Mouse (Mus musculus): ENCODE data around the gene Olfr638. TPM values are rescaled to one million over a fixed set of nuclear protein-coding genes. Genes with fewer than 3 reads are reported as not detected.
"Not testable (repeated sequence)": the region's sequence is repeated elsewhere in the genome, so short reads cannot be mapped to it uniquely, and the experiment has no call there.

The Olfr638 gene
- total RNA-seq (2021), result not detected in 2 replicates
- long read RNA-seq, experiment 1, result 0 reads
- long read RNA-seq, experiment 2, result 0 reads

DNA sequence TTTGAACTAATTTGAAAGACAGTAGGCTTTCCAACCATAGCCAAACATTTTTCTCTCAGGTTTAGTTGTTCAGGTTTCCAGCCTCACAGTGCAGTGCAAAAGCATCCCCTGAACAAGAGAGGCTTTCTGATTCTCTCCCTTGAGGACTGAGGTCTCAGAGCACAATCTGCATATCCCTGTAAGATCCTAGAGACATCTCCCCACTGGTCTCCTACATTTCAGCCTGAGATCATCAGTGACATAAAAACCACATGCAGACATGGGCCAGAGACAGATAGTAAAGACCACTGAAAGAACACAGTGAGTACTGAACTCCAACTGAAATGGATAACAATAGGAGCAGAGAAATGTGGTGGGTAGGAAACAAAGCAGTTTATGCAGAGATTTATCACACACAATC, at the start of gene Olfr638:
Gene Olfr638, plus strand, starts transcription at position 301 of the 400 bp plus-strand sequence.
- no peak for DNase-seq

DNA sequence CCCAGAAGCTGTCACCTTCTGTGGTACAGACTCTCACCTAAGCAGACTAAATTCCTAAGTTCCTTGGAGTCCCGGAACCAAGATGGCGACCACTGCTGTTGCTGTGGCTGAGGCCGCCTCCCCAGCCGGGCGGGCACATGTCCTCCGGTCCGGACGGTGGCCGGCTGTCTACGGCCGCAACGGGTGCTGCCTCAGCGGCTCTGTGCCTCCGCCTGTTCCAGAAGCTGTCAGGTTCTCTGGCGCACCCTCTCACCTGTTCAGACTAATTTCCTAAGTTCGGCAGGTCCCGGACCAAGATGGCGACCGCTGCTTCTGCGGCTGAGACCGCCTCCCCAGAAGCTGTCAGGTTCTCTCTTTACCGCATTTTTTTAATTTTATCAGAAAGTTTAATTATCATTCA, 31.7 kb upstream of the Olfr638 start:
- not testable (repeated sequence) for DNase-seq

DNA sequence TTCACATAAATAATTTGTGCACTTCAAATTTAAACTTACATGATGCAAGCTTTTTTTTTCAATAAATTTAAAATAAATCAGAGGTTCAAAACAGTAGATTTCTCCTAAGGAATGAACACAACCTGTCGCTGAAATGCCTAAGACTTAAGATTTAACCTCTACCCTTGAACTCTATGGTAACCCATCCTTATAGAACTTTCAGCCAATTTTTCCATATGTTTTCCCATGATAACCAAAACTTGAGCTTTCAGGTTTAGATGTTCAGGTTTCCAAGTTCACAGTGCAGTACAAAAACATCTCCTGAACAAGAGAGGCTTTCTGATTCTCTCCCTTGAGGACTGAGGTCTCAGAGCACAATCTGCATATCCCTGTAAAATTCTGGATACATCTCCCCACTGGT, 27.7 kb upstream of the Olfr638 start, which contains the start of gene Olfr635:
Gene Olfr635, plus strand, starts transcription at position 301 of the 400 bp plus-strand sequence.
- no peak for DNase-seq

DNA sequence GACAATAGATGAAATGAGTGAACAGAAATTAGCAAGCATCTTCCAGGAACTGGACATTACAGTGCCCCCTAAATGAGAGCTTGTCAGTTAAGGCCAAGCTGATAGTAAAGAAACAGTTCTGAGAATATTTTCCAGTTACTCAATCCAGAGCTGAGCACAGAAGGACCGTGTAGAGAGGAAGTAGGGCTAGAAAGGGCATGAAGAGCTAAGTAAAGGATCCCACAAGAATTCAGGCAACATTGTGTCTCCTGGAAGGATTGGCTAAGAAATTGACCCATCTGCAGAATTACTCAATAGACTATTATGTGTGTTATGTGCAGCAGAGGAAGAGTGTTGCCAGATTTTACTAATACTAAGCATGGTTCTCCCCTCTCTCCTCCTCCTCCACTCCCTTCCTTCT, 26.8 kb upstream of the Olfr638 start:
- DNase-seq, result no peak

DNA sequence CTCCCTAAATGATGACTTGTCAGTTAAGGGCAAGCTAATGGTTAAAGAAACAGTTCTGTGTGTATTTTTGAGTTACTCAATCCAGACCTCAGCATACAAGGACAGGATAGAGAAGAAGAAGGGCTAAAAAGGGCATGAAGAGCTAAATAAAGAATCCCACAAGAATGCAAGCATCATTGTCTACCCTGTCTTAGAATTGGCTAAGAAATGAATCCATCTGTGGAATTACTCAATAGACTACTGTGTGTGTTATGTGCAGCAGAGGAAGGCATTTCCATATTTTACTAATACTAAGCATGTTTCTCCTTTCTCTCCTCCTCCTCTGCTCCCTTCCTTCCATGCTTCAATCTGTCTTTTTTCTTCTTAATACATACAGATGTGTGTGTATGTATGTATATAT, 578 bp downstream of the Olfr638 start:
- DNase-seq, result no peak

DNA sequence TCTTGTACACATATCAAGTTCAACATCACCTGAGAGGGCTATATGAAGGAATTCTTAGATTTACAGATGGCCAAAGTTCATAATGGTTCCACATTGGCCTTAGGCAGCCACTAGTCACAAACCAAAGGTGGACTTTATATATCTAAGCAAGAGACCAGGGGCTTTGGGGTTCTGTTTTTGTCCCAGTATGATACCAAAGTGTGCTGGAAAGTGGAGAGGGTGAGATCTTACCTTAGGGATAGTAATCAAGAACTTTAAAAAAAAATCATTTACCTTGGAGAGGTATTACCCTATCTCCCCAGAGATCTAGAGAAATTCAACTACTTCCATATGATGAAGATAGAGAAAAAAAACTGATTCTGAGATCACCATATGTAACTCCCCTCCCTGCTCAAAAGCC, 18.7 kb downstream of the Olfr638 start, which contains the start of gene Olfr639:
Gene Olfr639, minus strand, starts transcription at position 101 of the 400 bp plus-strand sequence.
- DNase-seq, result no peak

DNA sequence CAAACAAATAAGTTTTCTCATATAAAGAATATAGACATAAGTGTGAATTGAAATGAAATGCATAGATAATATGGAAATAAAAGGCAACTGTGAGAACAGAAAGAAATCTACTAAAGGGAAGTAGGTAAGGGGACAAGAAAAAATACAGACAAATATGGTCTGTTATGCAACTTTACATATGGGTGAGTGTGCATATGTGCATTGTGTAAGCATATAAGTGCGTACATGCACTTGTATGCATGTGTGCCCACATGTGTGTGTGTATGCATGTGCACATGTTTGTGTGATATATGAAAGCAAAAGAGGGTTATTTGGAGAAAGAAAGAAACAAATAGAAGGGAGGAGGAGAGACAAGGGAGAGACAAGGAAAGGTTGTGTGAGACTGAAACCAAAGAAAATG, 20.4 kb downstream of the Olfr638 start:
- DNase-seq, result no peak

DNA sequence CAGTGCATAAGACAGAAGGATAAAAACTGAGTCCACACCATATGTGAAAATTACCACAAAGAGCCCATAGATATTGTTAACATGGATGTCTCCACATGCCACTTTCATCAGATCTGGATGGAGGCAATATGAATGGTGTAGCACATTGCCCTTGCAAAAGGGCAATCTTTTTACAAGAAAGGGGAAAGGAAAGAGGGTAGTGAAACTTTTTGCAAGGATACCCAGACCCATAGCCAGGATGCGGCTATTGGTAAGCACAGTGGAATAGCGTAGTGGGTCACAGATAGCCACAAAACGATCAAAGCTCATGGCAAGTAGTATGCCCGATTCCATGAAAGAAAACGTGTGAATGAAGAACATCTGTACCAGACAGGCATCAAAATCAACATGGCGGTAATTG, 23.1 kb downstream of the Olfr638 start:
- DNase-seq, result no peak

DNA sequence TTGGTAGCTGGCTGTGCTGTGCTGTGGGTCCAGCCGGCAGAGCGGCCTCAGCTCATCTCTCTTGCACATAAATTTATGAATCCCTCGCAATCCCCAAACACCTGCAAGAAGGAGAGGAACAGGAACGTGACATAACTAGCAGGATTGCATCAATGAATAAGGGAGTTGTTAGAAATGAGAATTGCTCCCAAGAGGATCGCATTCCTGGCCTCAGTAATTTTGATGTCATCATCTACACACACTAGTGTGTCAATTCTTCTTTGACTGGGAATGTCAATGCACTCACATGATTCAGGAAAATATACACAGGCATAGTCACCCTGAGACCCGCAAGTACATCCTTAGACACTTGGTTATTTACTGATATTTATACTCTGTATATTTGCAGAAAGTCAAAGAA, 26.9 kb downstream of the Olfr638 start, which contains the start of gene Olfr640:
Gene Olfr640, minus strand, starts transcription at position 101 of the 400 bp plus-strand sequence.
- DNase-seq, result no peak

DNA sequence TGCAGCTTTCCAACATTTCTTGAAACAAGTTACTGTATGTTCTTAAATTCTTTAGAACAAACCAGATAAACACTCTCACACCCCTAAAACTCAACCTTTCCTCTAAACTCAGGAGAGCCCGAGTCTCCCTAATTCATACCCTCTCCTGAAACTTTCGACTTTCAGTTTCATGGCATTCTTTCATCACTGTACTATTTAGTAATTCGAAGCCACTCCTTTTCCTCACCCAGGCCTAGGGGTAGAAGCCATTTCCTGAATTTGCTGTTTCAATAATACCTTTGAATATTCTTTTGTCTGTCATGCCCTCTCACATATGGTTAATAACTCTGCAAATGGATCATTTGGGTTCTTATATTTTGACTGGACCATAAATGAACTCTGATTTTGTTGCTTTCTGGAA, 28.4 kb downstream of the Olfr638 start:
- no peak for DNase-seq

DNA sequence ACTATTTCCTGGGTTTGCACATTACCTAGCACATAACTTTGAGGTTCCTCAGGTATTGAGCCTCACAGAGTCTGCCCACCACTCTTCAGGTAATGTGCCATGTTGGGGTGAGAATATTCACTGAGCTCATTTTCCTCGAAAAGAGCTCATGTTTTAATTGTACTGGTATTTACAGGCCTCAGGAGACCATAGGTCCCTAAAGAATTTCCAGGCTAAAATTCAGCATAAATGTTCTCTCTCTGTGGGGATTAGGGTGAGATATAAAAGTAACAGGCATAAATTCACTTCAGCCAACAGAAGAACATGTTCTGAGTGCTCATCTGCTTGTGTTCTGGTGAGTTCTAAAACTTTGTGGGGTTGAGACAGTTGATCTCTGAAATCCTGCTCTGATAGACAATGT, 36.6 kb downstream of the Olfr638 start, which contains the start of gene Olfr641:
Gene Olfr641, plus strand, starts transcription at position 301 of the 400 bp plus-strand sequence.
- no peak for DNase-seq

DNA sequence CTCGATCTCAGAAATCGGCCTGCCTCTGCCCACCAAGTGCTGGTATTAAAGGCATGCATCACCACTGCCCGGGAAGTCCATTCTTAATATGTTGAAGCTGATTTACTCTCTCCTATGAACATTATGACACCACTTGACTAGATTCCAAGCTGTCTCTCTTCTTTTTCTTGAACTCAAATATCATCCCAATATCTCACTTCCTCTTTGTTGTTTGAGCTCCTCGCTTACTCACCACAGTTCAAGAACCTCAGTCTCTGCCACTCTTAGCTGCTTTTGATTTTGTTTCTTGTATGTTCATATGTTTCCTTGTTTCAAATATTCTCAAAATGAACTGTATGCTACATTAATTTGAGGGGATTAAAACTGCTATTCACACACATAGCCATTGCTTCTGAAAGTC, 52.2 kb downstream of the Olfr638 start:
- no peak for DNase-seq

DNA sequence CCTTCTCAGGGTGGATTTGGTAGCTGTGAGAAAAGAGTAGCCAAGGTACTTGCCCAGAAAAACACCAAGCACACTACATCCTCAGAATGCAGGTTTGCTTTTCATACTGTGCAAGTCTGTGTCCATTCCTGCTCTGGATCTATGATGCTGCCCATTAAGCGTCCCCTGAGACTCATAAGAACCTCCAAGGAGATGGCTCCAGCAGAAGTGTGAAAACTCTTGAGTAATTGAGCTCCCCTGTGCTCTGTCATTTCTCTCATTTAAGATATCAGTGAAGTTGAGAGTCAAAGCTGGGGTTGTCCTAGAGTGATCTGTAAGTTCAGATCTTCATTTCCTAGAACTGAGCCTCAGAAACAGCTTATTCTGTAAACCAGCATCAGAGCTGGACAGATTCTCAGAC, 54.0 kb downstream of the Olfr638 start, which contains the start of gene Olfr642:
Gene Olfr642, minus strand, starts transcription at position 101 of the 400 bp plus-strand sequence.
- no peak for DNase-seq

Other genes starting within 250 kb of the Olfr638 start
- not detected in 2 replicates for gene Olfr630, start 241.4 kb upstream of the Olfr638 start, total RNA-seq (2021)
- gene Olfr69, start 227.2 kb upstream of the Olfr638 start, total RNA-seq (2021), result not detected in 2 replicates
- gene Olfr68, start 219.0 kb upstream of the Olfr638 start, total RNA-seq (2021), result not detected in 2 replicates
- gene Olfr67, start 206.9 kb upstream of the Olfr638 start, total RNA-seq (2021), result not detected in 2 replicates
- 1,182 and 1,430 TPM in 2 replicates for gene Hbb-bt, start 184.8 kb upstream of the Olfr638 start, total RNA-seq (2021)
- gene Hbb-bs, start 170.7 kb upstream of the Olfr638 start, total RNA-seq (2021), result 8,688 and 11,965 TPM in 2 replicates
- gene Hbb-bh2, start 158.2 kb upstream of the Olfr638 start, total RNA-seq (2021), result not detected in 2 replicates
- gene Hbb-bh1, start 155.6 kb upstream of the Olfr638 start, total RNA-seq (2021), result not detected in 2 replicates
- gene Hbb-y, start 145.5 kb upstream of the Olfr638 start, total RNA-seq (2021), result not detected in 2 replicates
- gene Olfr66, start 112.5 kb upstream of the Olfr638 start, total RNA-seq (2021), result not detected in 2 replicates
- gene Olfr64, start 104.3 kb upstream of the Olfr638 start, total RNA-seq (2021), result not detected in 2 replicates
- gene Olfr65, start 95.3 kb upstream of the Olfr638 start, total RNA-seq (2021), result not detected in 2 replicates
- not detected in 2 replicates for gene Olfr631, start 69.9 kb upstream of the Olfr638 start, total RNA-seq (2021)
- not detected in 2 replicates for gene Olfr632, start 64.4 kb upstream of the Olfr638 start, total RNA-seq (2021)
- gene Olfr633, start 54.3 kb upstream of the Olfr638 start, total RNA-seq (2021), result not detected in 2 replicates
- gene Olfr635, start 27.6 kb upstream of the Olfr638 start, total RNA-seq (2021), result not detected in 2 replicates
- not detected in 2 replicates for gene Olfr639, start 18.6 kb downstream of the Olfr638 start, total RNA-seq (2021)
- not detected in 2 replicates for gene Olfr640, start 26.8 kb downstream of the Olfr638 start, total RNA-seq (2021)
- not detected in 2 replicates for gene Olfr641, start 36.7 kb downstream of the Olfr638 start, total RNA-seq (2021)
- not detected in 2 replicates for gene Olfr642, start 53.9 kb downstream of the Olfr638 start, total RNA-seq (2021)
- not detected in 2 replicates for gene 4930516K23Rik, start 62.7 kb downstream of the Olfr638 start, total RNA-seq (2021)
- not detected in 2 replicates for gene Olfr644, start 73.1 kb downstream of the Olfr638 start, total RNA-seq (2021)
- not detected in 2 replicates for gene Olfr645, start 86.7 kb downstream of the Olfr638 start, total RNA-seq (2021)
- gene Olfr646, start 106.1 kb downstream of the Olfr638 start, total RNA-seq (2021), result not detected in 2 replicates
- gene Ubqln5, start 131.1 kb downstream of the Olfr638 start, total RNA-seq (2021), result not detected in 2 replicates
- not detected in 2 replicates for gene Olfr643, start 138.7 kb downstream of the Olfr638 start, total RNA-seq (2021)
- gene Ubqln3, start 144.5 kb downstream of the Olfr638 start, total RNA-seq (2021), result not detected in 2 replicates
- gene Ubqlnl, start 151.8 kb downstream of the Olfr638 start, total RNA-seq (2021), result not detected in 2 replicates
- gene Olfm5, start 166.1 kb downstream of the Olfr638 start, total RNA-seq (2021), result not detected in 2 replicates
- not detected in 2 replicates for gene Olfr648, start 184.6 kb downstream of the Olfr638 start, total RNA-seq (2021)
- gene Olfr649, start 197.2 kb downstream of the Olfr638 start, total RNA-seq (2021), result not detected in 2 replicates
- 0.30 and 0.74 TPM in 2 replicates for gene Trim6, start 220.0 kb downstream of the Olfr638 start, total RNA-seq (2021)
- gene Trim34a, start 245.7 kb downstream of the Olfr638 start, total RNA-seq (2021), result 5.9 and 7.7 TPM in 2 replicates